Mouse (Mus musculus): ENCODE results near the gene Irf2bp1. TPM values are rescaled to one million over a fixed set of nuclear protein-coding genes. Genes with fewer than 3 reads are reported as not detected.

Irf2bp1 gene
- polyA plus RNA-seq, 1 experiment from 2014 or later, result 9.8 TPM

DNA sequence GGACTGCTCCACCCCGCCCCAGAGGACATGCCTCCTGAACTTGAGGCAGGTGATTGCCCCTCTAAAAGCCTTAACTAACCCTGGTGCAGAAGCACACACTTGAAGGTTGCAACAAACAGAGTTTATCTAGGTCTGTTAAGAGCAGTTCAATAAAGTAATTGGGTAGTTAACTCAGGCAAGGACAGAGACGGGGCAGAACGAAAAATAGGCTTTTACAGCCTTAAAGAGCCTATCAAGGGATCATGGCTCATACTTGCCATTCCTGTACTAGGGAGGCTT lies 2.1 kb upstream of the Irf2bp1 start:
- no peaks in the 10 kb centered on the region for H3K27me3 ChIP-seq (ENCODE audit: control insufficient read depth, insufficient read depth, low read length)
- no peak overlapping the region for H3K4me3 ChIP-seq (ENCODE audit: low read depth, low read length)
- WGBS, result 57% methylated on average over 3 of the region's 3 CpGs
- TF ChIP-seq CTCF (IDR thresholded peaks at IDR 0.05; ENCODE audit: low read depth) (no peak), EP300 (optimal IDR thresholded peaks at IDR 0.05) (no peak)
- DNase-seq (ENCODE audit: low spot score), result no peak
- H3K4me1 ChIP-seq (replicated peaks; ENCODE audit: control insufficient read depth, insufficient read depth), result peaks cover 10% of the 10 kb centered on the region
- no peaks in the 10 kb centered on the region for H3K36me3 ChIP-seq (ENCODE audit: control insufficient read depth, insufficient read depth, low read length)
- H3K9ac ChIP-seq (ENCODE audit: low read length), result peak overlapping the region; percentile 41; the same call in 1 of the 2 replicates
- no peaks in the 10 kb centered on the region for H3K9me3 ChIP-seq (ENCODE audit: control insufficient read depth, low read length)
- H3K27ac ChIP-seq (replicated peaks), result 0 out of 2 replicates have a peak overlapping the region, but pooled peaks have one; percentile 86
- H3K4me2 ChIP-seq (replicated peaks; ENCODE audit: low read depth), result no peak overlapping the region
- ATAC-seq (ENCODE audit: low FRiP score, low TSS enrichment), result no peak

DNA sequence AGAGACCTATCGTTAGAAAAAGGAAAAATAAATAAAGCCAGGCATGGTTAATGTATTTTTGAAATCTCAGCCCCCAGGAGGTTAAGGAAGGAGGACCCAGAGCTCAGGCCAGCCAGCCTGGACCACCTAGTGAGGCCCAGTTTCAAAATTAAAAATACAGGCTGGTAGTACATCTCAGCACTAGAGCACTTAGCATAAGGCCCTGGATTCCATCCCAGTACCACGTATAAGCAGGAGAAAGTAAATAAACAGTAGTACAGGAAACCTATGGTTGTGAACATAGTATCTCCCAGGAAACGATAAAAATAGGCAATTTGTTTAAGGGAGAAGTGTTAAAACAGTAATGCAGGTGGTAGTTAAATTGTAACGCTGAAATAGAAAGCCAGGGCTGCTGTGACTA lies 1.7 kb upstream of the Irf2bp1 start:
- ATAC-seq (ENCODE audit: low FRiP score, low TSS enrichment) (no peak), DNase-seq (ENCODE audit: low spot score) (no peak)
- Histone ChIP-seq H3K9ac (ENCODE audit: low read length) (peak overlapping the region; percentile 69), H3K9me3 (ENCODE audit: control insufficient read depth, low read length) (no peaks in the 10 kb centered on the region), H3K27me3 (ENCODE audit: control insufficient read depth, insufficient read depth, low read length) (no peaks in the 10 kb centered on the region), H3K4me1 (replicated peaks; ENCODE audit: control insufficient read depth, insufficient read depth) (peaks cover 10% of the 10 kb centered on the region), H3K4me2 (replicated peaks; ENCODE audit: low read depth) (peak overlapping the region; percentile 76), H3K36me3 (ENCODE audit: control insufficient read depth, insufficient read depth, low read length) (no peaks in the 10 kb centered on the region), H3K27ac (replicated peaks) (peak overlapping the region; percentile 86), H3K4me3 (ENCODE audit: low read depth, low read length) (peak overlapping the region; percentile 45)
- WGBS, result 14% methylated on average over 4 of the region's 4 CpGs
- TF ChIP-seq EP300 (optimal IDR thresholded peaks at IDR 0.05) (no peak), CTCF (IDR thresholded peaks at IDR 0.05; ENCODE audit: low read depth) (no peak)

DNA sequence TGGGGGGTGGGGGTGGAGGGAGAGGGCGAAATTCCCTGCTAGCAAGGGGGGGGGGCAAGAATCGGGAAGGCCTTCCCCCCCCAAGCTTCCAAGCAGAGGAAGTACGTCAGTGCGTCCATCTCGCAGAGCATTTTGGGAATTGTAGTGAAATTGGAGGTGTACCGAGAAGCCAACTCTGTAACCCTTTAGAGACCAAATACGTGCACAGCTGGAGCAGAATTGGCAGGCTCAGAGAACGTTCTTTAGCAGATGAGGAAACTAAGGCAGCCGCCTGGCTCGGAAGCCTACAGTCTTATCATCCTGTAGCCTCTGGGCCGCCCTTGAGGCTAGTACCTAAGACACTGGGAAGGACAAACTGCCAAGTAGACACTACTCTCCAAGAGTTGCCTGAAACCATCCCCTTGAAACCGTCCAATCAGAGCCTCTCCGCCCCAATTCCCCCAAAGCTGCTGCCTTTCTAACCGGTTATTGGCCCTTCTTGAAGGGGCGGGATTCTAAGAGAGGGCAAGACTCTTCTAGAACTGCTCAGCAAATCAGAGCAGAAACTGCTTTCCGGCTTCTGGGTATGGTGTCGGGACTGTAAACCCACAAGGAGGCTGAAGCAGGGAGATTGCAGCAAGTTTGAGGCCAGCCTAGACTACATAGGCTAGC lies 871 bp upstream of the Irf2bp1 start:
- Histone ChIP-seq H3K27me3 (ENCODE audit: control insufficient read depth, insufficient read depth, low read length) (no peaks in the 10 kb centered on the region), H3K4me1 (replicated peaks; ENCODE audit: control insufficient read depth, insufficient read depth) (peaks cover 10% of the 10 kb centered on the region), H3K4me2 (replicated peaks; ENCODE audit: low read depth) (peak overlapping the region; percentile 76), H3K9ac (ENCODE audit: low read length) (peak overlapping the region; percentile 69), H3K27ac (replicated peaks) (peak overlapping the region; percentile 86), H3K9me3 (ENCODE audit: control insufficient read depth, low read length) (no peaks in the 10 kb centered on the region), H3K4me3 (ENCODE audit: low read depth, low read length) (peak overlapping the region; percentile 45), H3K36me3 (ENCODE audit: control insufficient read depth, insufficient read depth, low read length) (no peaks in the 10 kb centered on the region)
- under 1% methylated on average over 17 of the region's 17 CpGs for WGBS
- no peak for TF ChIP-seq EP300 (optimal IDR thresholded peaks at IDR 0.05)
- DNase-seq (ENCODE audit: low spot score) (peak; percentile 84), ATAC-seq (ENCODE audit: low FRiP score, low TSS enrichment) (peak; percentile 51)

DNA sequence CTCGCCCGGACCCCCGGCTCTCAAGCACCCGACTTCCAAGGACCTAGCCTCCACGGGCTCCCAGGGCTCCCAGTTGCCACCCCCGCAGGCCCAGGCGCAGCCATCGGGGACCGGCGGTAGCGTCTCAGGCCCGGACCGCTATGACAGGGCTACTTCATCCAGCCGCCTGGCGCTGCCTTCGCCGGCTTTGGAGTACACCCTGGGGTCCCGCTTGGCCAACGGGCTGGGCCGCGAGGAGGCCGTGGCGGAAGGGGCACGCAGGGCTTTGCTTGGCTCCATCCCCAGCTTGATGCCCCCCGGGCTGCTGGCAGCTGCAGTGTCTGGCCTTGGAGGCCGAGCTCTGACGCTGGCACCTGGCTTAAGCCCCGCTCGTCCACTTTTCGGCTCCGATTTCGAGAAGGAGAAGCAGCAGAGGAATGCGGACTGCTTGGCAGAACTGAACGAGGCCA lies 811 bp downstream of the Irf2bp1 start:
- peak overlapping the region; percentile 79 for H3K9ac ChIP-seq (ENCODE audit: low read length)
- no peaks in the 10 kb centered on the region for H3K9me3 ChIP-seq (ENCODE audit: control insufficient read depth, low read length)
- peak overlapping the region; percentile 80 for H3K4me3 ChIP-seq (ENCODE audit: low read depth, low read length)
- H3K4me2 ChIP-seq (replicated peaks; ENCODE audit: low read depth), result peak overlapping the region; percentile 94
- no peak for ATAC-seq (ENCODE audit: low FRiP score, low TSS enrichment)
- H3K27ac ChIP-seq (replicated peaks), result peak overlapping the region; percentile 94
- H3K4me1 ChIP-seq (replicated peaks; ENCODE audit: control insufficient read depth, insufficient read depth), result peaks cover 10% of the 10 kb centered on the region
- no peaks in the 10 kb centered on the region for H3K36me3 ChIP-seq (ENCODE audit: control insufficient read depth, insufficient read depth, low read length)
- TF ChIP-seq CTCF (IDR thresholded peaks at IDR 0.05; ENCODE audit: low read depth) (no peak), EP300 (optimal IDR thresholded peaks at IDR 0.05) (no peak)
- WGBS, result 6% methylated on average over 34 of the region's 34 CpGs
- DNase-seq (ENCODE audit: low spot score), result peak; percentile 53
- H3K27me3 ChIP-seq (ENCODE audit: control insufficient read depth, insufficient read depth, low read length), result no peaks in the 10 kb centered on the region

DNA sequence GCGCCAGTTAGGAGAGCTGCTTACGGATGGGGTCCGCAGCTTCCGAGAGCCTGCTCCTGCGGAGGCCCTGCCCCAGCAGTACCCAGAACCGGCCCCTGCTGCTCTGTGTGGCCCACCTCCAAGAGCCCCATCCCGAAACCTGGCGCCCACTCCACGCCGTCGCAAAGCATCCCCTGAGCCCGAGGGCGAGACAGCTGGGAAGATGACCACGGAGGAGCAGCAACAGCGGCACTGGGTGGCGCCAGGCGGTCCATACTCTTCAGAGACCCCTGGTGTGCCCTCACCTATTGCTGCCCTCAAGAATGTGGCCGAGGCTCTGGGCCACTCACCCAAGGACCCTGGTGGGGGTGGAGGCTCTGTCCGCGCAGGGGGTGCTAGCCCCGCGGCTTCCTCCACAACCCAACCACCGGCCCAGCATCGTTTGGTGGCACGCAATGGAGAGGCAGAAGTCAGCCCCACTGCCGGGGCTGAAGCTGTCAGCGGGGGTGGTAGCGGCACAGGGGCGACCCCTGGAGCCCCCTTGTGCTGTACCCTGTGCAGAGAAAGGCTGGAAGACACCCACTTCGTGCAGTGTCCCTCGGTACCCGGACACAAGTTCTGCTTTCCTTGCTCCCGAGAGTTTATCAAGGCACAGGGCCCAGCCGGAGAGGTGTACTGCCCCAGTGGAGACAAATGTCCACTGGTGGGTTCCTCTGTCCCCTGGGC lies 1.7 kb downstream of the Irf2bp1 start:
- H3K27me3 ChIP-seq (ENCODE audit: control insufficient read depth, insufficient read depth, low read length), result no peaks in the 10 kb centered on the region
- TF ChIP-seq CTCF (IDR thresholded peaks at IDR 0.05; ENCODE audit: low read depth) (peak; percentile 12; the same call in 1 of the 2 replicates), EP300 (optimal IDR thresholded peaks at IDR 0.05) (no peak)
- DNase-seq (ENCODE audit: low spot score) (no peak), ATAC-seq (ENCODE audit: low FRiP score, low TSS enrichment) (no peak)
- H3K9me3 ChIP-seq (ENCODE audit: control insufficient read depth, low read length), result no peaks in the 10 kb centered on the region
- no peaks in the 10 kb centered on the region for H3K36me3 ChIP-seq (ENCODE audit: control insufficient read depth, insufficient read depth, low read length)
- no peak overlapping the region for H3K27ac ChIP-seq (replicated peaks)
- H3K9ac ChIP-seq (ENCODE audit: low read length), result peak overlapping the region; percentile 79
- 71% methylated on average over 34 of the region's 34 CpGs for WGBS
- H3K4me3 ChIP-seq (ENCODE audit: low read depth, low read length), result peak overlapping the region; percentile 80; the same call in 1 of the 2 replicates
- peaks cover 10% of the 10 kb centered on the region for H3K4me1 ChIP-seq (replicated peaks; ENCODE audit: control insufficient read depth, insufficient read depth)
- peak overlapping the region; percentile 94 for H3K4me2 ChIP-seq (replicated peaks; ENCODE audit: low read depth)

DNA sequence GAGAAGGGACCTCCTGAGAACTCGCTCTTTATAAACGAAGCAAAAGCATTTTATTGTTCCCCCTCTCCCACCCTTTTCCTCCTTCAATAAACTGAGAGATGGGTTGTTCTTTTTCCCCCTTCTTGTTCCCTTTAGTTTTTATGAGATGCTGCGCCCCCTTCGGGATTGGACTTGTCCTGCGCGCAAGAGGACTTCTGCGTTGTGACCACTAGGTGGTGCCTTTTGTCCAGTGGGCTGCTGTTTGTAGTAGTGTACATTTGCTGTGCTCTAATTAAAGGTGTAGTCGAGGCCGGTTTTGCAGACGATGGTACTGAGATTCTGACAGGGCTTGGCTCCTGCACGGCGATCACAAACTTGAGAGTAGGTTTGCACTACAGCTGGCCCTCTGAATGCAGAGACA lies 2.6 kb downstream of the Irf2bp1 start:
- Histone ChIP-seq H3K4me3 (ENCODE audit: low read depth, low read length) (no peak overlapping the region), H3K36me3 (ENCODE audit: control insufficient read depth, insufficient read depth, low read length) (no peaks in the 10 kb centered on the region), H3K27ac (replicated peaks) (peak overlapping the region; percentile 85), H3K9ac (ENCODE audit: low read length) (no peak overlapping the region), H3K4me2 (replicated peaks; ENCODE audit: low read depth) (peak overlapping the region; percentile 94; the same call in 1 of the 2 replicates), H3K9me3 (ENCODE audit: control insufficient read depth, low read length) (no peaks in the 10 kb centered on the region), H3K27me3 (ENCODE audit: control insufficient read depth, insufficient read depth, low read length) (no peaks in the 10 kb centered on the region), H3K4me1 (replicated peaks; ENCODE audit: control insufficient read depth, insufficient read depth) (peaks cover 10% of the 10 kb centered on the region; the same call in 1 of the 2 replicates)
- ATAC-seq (ENCODE audit: low FRiP score, low TSS enrichment) (peak; percentile 24; the same call in 1 of the 2 replicates), DNase-seq (ENCODE audit: low spot score) (peak; percentile 90)
- peak; percentile 100 for TF ChIP-seq CTCF (IDR thresholded peaks at IDR 0.05; ENCODE audit: low read depth)
- TF ChIP-seq EP300 (optimal IDR thresholded peaks at IDR 0.05), result no peak
- WGBS, result 4% methylated on average over 12 of the region's 12 CpGs
